Mouse (Mus musculus) layer of hippocampus, adult 9-11 months (tissue): ENCODE data around the gene Cacna1d.

ENCODE experiments used
- DNase-seq: peaks from one replicate; pipeline ENCODE4 v3.0.0; 2022

Cacna1d gene

GRCm38 (mm10) chr14:30015008-30015407, 476.2 kb downstream of the Cacna1d start:
- DNase-seq = no peak

- DNase-seq = no peak
Measured at GRCm38 (mm10) chr14:30014487-30014886, 476.8 kb downstream of the Cacna1d start.

GRCm38 (mm10) chr14:30011886-30012560, 479.2 kb downstream of the Cacna1d start:
- DNase-seq = peak; percentile 68

GRCm38 (mm10) chr14:30009864-30010560, 481.2 kb downstream of the Cacna1d start:
- DNase-seq = peak; percentile 59

- peak; percentile 42 for DNase-seq
Measured at GRCm38 (mm10) chr14:30008733-30009575, 482.3 kb downstream of the Cacna1d start, which contains the start of the genes Il17rb and Chdh. TSS of gene Il17rb (minus strand) at chr14:30008896. TSS of gene Chdh (plus strand) at chr14:30009023.

GRCm38 (mm10) chr14:29999475-29999811, 491.8 kb downstream of the Cacna1d start:
- no peak for DNase-seq

- no peak for DNase-seq
Measured at GRCm38 (mm10) chr14:29998747-29999474, 492.3 kb downstream of the Cacna1d start.

GRCm38 (mm10) chr14:29997345-29997744, 493.9 kb downstream of the Cacna1d start:
- no peak for DNase-seq

GRCm38 (mm10) chr14:29996000-29996751, 495.1 kb downstream of the Cacna1d start:
- DNase-seq = no peak

- DNase-seq = no peak
Measured at GRCm38 (mm10) chr14:29994976-29995375, 496.3 kb downstream of the Cacna1d start.
